Mouse (Mus musculus): Measurements from ENCODE around the gene Olfr524. TPM values are rescaled to one million over a fixed set of nuclear protein-coding genes. Genes with fewer than 3 reads are reported as not detected.
A peak's percentile ranks its signal among the peaks of the same experiment; 100 is the strongest.

Olfr524 gene
- polyA plus RNA-seq (2017; shearing (Covaris generic)): under 1 TPM in 1 of 2 experiments, not detected in 1; 0.17 TPM

- ATAC-seq: no peak
Observed at GRCm38 (mm10) chr7:140205864-140206263, at the start of gene Olfr524. Gene Olfr524 (minus strand): TSS chr7:140205964.

GRCm38 (mm10) chr7:140253780-140254299 lies 48.1 kb upstream of the Olfr524 start:
- no peak for ATAC-seq

DNA sequence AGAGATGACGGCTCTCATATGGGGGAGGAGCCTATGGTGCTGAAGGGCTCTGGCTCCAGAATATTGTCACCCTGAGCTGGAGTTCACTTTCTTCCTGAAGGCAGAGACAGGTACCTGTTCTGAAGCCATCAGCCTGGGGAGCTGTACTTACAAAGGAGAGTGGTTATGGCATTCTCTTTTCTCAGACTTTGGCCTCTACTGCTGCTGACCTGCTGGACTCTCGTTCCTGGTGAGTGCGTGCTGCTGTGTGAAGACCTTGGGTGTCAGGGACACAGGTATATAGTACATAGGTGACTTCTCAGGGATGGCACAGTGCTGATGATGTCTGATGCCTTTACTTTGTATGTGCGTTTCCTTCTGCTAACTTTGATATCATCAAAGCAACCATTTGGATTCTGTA lies 41.5 kb upstream of the Olfr524 start, which contains the start of gene 5830411N06Rik:
Gene 5830411N06Rik, plus strand, starts transcription at position 69 of the 400 bp plus-strand sequence.
- no peak for ATAC-seq

- ATAC-seq: no peak
Observed at GRCm38 (mm10) chr7:140233696-140234095, 27.9 kb upstream of the Olfr524 start.

GRCm38 (mm10) chr7:140231026-140231425 lies 25.3 kb upstream of the Olfr524 start:
- ATAC-seq: no peak

DNA sequence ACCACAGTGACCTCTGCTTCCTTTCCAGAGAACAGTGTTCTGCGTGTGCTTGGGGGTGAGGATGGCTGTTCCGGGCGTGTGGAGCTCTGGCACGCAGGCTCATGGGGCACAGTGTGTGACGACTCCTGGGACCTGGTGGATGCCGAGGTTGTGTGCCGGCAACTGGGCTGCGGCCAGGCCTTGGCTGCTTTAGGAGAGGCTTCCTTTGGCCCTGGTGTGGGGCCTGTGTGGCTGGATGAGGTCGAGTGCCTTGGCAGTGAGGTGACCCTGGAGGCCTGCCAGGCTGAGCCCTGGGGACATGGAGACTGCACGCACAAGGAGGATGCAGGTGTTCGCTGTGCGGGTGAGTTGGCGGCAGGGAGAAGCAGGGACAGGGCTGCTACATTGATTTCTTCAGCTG lies 22.7 kb upstream of the Olfr524 start:
- no peak for ATAC-seq

DNA sequence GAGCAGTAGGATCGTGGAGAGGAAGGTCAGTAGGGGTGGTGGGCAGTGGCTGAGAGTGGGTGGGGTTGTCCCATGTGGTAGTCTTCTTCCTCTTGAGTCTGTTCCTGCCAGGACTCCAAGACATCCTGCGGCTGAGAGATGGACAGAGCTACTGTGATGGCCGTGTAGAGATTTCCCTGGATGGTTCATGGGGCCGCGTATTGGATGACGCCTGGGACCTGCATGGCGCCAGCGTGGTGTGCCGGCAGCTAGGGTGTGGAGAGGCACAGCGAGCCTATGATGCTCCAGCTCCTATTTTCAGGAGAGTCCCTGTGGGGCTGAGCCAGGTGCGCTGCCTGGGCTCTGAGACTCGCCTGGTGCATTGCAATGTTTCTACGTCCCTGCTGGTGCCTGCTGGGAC lies 18.4 kb upstream of the Olfr524 start:
- ATAC-seq: no peak

DNA sequence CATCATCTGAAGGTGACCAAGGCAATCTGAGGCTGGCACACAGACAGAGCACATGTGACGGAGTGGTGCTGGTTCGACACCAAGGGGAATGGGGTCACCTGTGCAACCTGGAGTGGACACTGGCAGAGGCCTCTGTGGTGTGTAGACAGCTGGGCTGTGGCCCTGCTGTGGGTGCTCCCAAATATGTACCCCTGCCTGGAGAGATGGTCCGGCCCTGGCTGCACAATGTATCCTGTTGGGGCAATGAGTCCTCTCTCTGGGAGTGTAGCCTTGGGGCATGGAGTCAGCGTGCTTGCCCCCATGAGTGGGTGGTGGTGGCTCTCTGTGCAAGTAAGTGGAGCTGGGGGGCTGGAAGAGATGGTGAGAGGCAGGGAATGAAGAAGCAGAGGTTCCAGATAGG lies 14.6 kb upstream of the Olfr524 start:
- no peak for ATAC-seq

DNA sequence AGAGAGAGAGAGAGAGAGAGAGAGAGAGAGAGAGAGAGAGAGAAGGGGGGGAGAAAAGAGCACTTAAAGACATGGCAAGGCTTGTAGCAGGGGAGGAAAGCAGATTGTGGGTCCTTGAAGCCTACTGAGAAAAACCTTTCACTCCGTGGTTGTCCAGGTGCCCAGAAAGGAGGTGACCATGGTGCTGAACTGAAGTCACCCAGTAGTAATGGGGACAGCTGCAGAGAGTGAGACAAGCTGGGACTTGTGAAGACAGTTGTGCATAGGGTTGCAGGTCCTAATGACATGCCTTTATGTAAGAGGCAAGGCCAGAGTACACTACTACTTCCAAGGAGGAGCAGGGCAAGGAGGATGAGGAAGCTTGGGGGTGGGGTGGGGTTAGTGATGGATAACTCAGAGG lies 13.5 kb upstream of the Olfr524 start:
- no peak for ATAC-seq

DNA sequence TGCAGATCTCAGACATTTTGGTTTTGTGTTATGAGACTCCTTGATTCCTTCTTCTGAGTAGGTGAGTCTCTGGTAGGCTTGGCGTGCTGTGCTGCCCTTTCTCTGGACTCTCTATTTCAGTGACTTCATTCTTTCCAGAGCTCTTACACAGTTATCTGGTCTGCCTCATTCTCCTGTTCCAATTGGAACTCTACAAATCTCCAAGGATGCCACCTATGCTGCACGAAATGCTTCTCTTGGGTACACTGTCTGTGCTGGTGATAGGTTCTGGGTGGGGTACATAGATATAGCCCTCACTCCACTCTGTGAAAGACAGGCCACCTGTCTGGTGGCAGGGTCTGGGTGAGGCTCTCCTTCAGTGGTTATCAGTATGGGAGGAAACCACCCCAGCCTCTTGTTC lies 12.2 kb upstream of the Olfr524 start, which contains the start of gene Cd163l1:
Gene Cd163l1, plus strand, starts transcription at position 301 of the 400 bp plus-strand sequence.
- no peak for ATAC-seq

GRCm38 (mm10) chr7:140213841-140214240 lies 8.1 kb upstream of the Olfr524 start:
- peak; percentile 78 for ATAC-seq

DNA sequence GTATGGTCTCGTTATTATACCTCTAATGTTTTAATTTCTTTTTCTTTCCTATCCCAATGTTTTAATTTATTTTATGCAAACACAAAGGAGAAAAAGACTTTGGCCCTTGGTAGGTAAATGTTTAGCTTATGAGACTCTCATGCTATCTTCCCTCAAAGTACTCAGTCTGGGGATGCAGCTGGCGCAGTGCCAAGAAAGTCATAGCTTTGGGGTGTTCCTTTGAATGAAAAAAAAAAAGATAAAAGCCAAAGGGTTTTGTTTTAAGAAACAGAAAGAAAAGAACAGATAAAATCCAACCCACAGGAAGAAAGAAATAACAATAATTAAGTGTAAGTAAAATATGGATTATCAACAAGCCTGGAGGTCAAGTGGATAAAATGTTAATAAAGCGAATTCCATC lies 2.9 kb upstream of the Olfr524 start:
- no peak for ATAC-seq

GRCm38 (mm10) chr7:140208153-140208552 lies 2.4 kb upstream of the Olfr524 start:
- peak; percentile 68 for ATAC-seq

GRCm38 (mm10) chr7:140206904-140207303 lies 1.1 kb upstream of the Olfr524 start:
- peak; percentile 29 for ATAC-seq

GRCm38 (mm10) chr7:140201090-140201489 lies 4.7 kb downstream of the Olfr524 start:
- ATAC-seq: no peak

- ATAC-seq: no peak
Observed at GRCm38 (mm10) chr7:140196002-140196401, 9.8 kb downstream of the Olfr524 start.

GRCm38 (mm10) chr7:140194031-140194430 lies 11.7 kb downstream of the Olfr524 start:
- ATAC-seq: no peak

- no peak for ATAC-seq
Observed at GRCm38 (mm10) chr7:140192851-140193250, 12.9 kb downstream of the Olfr524 start.

- ATAC-seq: no peak
Observed at GRCm38 (mm10) chr7:140192445-140192844, 13.3 kb downstream of the Olfr524 start.

DNA sequence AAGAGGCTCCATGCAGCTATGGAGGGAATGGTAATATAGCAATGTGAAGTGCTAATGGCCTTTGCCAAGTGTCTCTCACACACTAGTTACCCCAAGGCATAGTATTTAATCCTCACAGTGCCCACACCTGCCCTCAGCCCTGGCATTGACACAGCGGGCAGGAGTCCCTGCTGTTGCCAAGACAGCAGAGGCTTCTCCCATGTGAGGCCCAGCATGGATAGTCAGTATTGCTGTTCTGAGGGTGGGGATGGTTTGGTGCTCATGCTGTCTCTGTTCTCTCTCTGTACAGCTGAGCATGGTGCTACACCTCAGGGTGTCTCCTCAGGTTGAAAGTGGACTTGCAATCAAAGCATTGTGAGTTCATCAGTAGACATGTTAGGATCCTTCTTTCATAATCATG lies 15.3 kb downstream of the Olfr524 start:
- no peak for ATAC-seq

GRCm38 (mm10) chr7:140188391-140189328 lies 17.1 kb downstream of the Olfr524 start:
- no peak for ATAC-seq

- no peak for ATAC-seq
Observed at GRCm38 (mm10) chr7:140187721-140188390, 17.9 kb downstream of the Olfr524 start.
